Mouse (Mus musculus): ENCODE data around the gene Cdca5. TPM values are rescaled to one million over a fixed set of nuclear protein-coding genes. Genes with fewer than 3 reads are reported as not detected.
A peak's percentile ranks its signal among the peaks of the same experiment; 100 is the strongest.
"Not testable (repeated sequence)": the region's sequence is repeated elsewhere in the genome, so short reads cannot be mapped to it uniquely, and the experiment has no call there.

Gene Cdca5
- polyA plus RNA-seq (2014; fragmentation: Nextera tagmentation; extraction: Ambion mirVana), result 20.0 and 28.2 TPM in 2 replicates

DNA sequence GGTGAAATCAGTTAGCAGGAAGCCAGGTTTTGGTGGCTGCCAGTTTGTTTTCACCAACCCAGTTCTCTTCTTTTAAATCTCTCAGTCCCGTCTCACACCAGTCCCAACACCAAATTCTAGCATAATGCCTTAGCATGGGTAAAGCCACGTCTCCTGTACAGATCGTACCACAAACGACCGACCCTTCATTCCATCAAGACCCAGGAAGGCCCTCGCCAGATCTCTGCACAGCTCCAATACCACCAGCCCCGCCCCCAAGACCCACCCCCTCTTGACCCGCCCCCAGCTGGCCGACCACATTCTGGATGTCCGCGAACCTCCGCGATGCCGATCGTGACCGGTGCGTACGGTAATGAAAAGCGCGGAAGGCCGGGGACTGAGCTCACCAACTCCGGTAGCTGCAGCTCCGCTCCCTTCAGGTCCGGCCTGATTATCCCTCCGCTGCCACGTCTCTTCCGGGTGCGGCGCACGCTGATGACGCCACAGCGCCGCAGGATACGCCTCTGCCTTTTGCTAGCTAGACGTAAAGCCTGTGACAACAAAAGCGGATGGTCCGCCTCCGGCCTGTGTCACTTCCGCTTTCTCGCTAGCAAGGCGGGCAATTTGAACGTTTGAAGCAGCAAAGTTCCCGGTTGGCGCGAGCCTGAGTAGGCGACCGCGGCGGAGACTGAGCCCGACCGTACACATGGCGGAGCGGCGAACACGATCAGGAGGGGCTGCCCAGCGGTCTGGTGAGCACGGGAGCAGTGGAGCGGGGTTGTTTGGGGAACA, at the start of gene Cdca5, which contains the start of gene Zfpl1:
Gene Cdca5 (plus strand): TSS at position 506 of the 771 bp plus-strand sequence.
Gene Zfpl1 (minus strand): TSS at position 479 of the 771 bp plus-strand sequence.
- ATAC-seq, result peak; percentile 95
- peaks cover 42% of the 10 kb centered on the region for H3K36me3 ChIP-seq (ENCODE audit: control insufficient read depth, insufficient read depth, low read length)
- under 1% methylated on average over 58 of the region's 58 CpGs for WGBS

DNA sequence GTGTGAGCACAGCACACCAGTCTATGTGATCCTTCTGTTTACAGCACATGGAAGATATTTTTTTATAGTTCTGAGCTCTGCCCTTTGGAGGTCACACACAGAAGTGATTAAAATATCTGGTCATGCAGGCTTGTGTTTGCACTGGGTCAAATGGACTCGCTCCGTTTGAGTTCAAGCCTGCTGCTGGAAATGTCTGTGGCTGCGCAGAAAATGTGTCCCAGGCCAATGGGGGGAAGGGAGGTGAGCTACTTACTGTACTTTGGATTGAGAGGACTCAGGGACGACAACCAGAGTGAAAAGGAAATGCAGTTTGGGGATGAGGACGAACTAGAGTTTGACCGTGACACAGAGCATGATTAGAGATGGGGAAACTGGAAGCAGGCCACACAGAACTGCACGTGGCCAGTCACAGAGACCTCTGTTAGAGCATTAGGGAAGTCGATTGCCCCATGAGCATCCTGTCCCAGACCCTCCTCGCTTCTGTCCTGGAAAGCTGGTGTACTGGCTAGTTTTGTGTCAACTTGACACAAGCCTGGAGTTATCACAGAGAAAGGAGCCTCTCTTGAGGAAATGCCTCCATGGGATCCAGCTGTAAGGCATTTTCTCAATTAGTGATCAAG, 48.7 kb upstream of the Cdca5 start:
- H3K9ac ChIP-seq (ENCODE audit: low read length), result no peak overlapping the region
- no peak overlapping the region for H3K27ac ChIP-seq (ENCODE audit: low read depth, low read length)
- ATAC-seq, result no peak
- no peaks in the 10 kb centered on the region for H3K4me1 ChIP-seq (ENCODE audit: control insufficient read depth, insufficient read depth, low read length)
- DNase-seq (ENCODE audit: low spot score), result no peak
- WGBS, result 81% methylated on average over 9 of the region's 9 CpGs
- H3K4me2 ChIP-seq (ENCODE audit: low read length), result no peak overlapping the region
- no peaks in the 10 kb centered on the region for H3K27me3 ChIP-seq (replicated peaks; ENCODE audit: control insufficient read depth, insufficient read depth, low read length)
- H3K36me3 ChIP-seq (ENCODE audit: control insufficient read depth, insufficient read depth, low read length), result no peaks in the 10 kb centered on the region
- H3K4me3 ChIP-seq (ENCODE audit: low read depth, low read length), result no peak overlapping the region
- H3K9me3 ChIP-seq (replicated peaks; ENCODE audit: control insufficient read depth, low read length), result no peaks in the 10 kb centered on the region

More for the DNA sequence above, at the start of gene Cdca5, which contains the start of gene Zfpl1:
- Histone ChIP-seq H3K9me3 (replicated peaks; ENCODE audit: control insufficient read depth, low read length) (no peaks in the 10 kb centered on the region), H3K4me1 (ENCODE audit: control insufficient read depth, insufficient read depth, low read length) (peaks cover 8% of the 10 kb centered on the region; the same call in 1 of the 2 replicates), H3K9ac (ENCODE audit: low read length) (peak within 1 kb of the TSS; percentile 71), H3K27ac (ENCODE audit: low read depth, low read length) (0 out of 2 replicates have a peak within 1 kb of the TSS, but pooled peaks have one; percentile 39), H3K4me3 (ENCODE audit: low read depth, low read length) (peak within 1 kb of the TSS; percentile 68), H3K27me3 (replicated peaks; ENCODE audit: control insufficient read depth, insufficient read depth, low read length) (no peaks in the 10 kb centered on the region), H3K4me2 (ENCODE audit: low read length) (peak within 1 kb of the TSS; percentile 92)
- peak; percentile 99 for DNase-seq (ENCODE audit: low spot score)

DNA sequence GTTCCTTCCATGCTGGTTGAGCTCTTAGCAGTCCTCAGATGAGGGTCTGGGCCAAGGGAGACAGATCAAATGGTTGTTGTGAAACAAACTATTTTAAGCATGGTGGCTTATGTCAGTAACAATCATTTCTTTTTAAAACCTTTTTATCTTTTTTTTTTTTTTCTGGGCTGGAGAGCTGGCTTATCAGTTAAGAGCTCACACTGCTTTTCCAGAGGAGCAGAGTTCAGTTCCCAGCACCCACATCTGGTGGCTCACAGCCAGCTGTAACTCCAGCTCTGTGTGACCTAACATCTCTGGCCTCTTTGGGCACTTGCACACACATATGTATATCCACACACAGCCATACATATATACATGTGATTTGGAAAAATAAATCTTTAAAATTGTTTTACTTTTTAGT, 47.1 kb upstream of the Cdca5 start:
- Histone ChIP-seq H3K4me1 (ENCODE audit: control insufficient read depth, insufficient read depth, low read length) (no peaks in the 10 kb centered on the region), H3K9me3 (replicated peaks; ENCODE audit: control insufficient read depth, low read length) (no peaks in the 10 kb centered on the region), H3K27ac (ENCODE audit: low read depth, low read length) (no peak overlapping the region), H3K4me3 (ENCODE audit: low read depth, low read length) (no peak overlapping the region), H3K27me3 (replicated peaks; ENCODE audit: control insufficient read depth, insufficient read depth, low read length) (no peaks in the 10 kb centered on the region), H3K4me2 (ENCODE audit: low read length) (no peak overlapping the region), H3K36me3 (ENCODE audit: control insufficient read depth, insufficient read depth, low read length) (no peaks in the 10 kb centered on the region), H3K9ac (ENCODE audit: low read length) (no peak overlapping the region)
- ATAC-seq (no peak), DNase-seq (ENCODE audit: low spot score) (no peak)

DNA sequence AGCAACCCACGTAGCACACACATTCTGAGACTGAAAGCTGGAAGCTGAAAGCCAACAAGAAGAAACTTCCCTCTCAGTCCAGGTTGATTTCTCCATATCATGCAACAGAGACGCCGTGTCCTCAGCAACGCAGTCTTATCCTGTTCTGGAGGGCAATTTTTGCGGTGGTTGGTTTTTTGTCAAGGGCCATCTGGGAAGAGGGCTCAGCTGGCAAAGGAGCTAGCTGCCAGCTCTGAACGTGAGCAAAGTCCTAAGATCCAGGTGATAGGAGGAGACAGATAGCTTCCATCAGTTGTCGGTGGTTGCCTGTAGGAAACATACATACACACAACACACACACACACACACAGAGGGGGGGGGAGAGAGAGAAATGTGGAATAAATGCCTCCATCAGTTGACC, 46.5 kb upstream of the Cdca5 start:
- no peaks in the 10 kb centered on the region for H3K4me1 ChIP-seq (ENCODE audit: control insufficient read depth, insufficient read depth, low read length)
- WGBS, result 81% methylated on average over 7 of the region's 7 CpGs
- H3K4me3 ChIP-seq (ENCODE audit: low read depth, low read length), result no peak overlapping the region
- H3K27me3 ChIP-seq (replicated peaks; ENCODE audit: control insufficient read depth, insufficient read depth, low read length), result no peaks in the 10 kb centered on the region
- H3K4me2 ChIP-seq (ENCODE audit: low read length), result no peak overlapping the region
- H3K36me3 ChIP-seq (ENCODE audit: control insufficient read depth, insufficient read depth, low read length), result no peaks in the 10 kb centered on the region
- no peak for DNase-seq (ENCODE audit: low spot score)
- H3K27ac ChIP-seq (ENCODE audit: low read depth, low read length), result no peak overlapping the region
- ATAC-seq, result no peak
- no peaks in the 10 kb centered on the region for H3K9me3 ChIP-seq (replicated peaks; ENCODE audit: control insufficient read depth, low read length)
- no peak overlapping the region for H3K9ac ChIP-seq (ENCODE audit: low read length)

DNA sequence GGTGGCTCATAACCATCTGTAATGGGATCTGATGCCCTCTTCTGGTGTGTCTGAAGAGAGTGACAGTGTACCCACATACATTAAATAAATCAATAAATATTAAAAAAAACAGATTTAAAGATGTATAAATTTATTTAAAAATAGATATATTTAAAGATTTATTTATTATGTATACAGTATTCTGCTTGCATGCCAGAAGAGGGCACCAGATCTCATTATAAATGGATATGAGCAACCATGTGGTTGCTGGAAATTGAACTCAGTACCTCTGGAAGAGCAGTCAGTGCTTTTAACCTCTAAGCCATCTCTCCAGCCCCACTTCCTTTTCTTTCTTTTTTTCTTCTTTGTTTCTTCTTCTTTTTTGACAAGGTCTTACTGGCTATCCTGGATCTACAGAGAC, 44.8 kb upstream of the Cdca5 start:
- ATAC-seq (no peak), DNase-seq (ENCODE audit: low spot score) (no peak)
- no peak overlapping the region for H3K9ac ChIP-seq (ENCODE audit: low read length)

DNA sequence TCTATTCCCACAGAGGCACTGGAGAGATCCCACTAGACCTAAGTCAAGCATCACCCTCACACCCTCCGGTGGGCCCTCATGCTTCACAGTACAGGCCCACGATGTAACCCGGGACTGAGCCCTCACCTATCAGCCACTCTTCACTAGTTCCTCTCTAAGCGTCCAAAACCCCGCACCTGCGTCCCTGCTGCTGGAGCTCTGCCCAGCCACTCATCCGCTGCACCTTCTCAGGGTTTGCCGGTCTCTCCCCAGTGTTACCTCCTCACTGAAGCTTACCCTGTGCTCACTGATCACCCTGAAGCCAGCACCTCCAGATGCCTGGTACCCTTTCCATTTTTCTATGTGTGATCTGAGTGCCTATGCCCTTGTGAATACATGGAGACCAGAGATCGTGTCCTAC, 42.5 kb upstream of the Cdca5 start:
- H3K36me3 ChIP-seq (ENCODE audit: control insufficient read depth, insufficient read depth, low read length), result no peaks in the 10 kb centered on the region
- no peak overlapping the region for H3K9ac ChIP-seq (ENCODE audit: low read length)
- H3K4me3 ChIP-seq (ENCODE audit: low read depth, low read length), result no peak overlapping the region
- no peaks in the 10 kb centered on the region for H3K27me3 ChIP-seq (replicated peaks; ENCODE audit: control insufficient read depth, insufficient read depth, low read length)
- H3K9me3 ChIP-seq (replicated peaks; ENCODE audit: control insufficient read depth, low read length), result no peaks in the 10 kb centered on the region
- ATAC-seq (no peak), DNase-seq (ENCODE audit: low spot score) (no peak)
- H3K27ac ChIP-seq (ENCODE audit: low read depth, low read length), result no peak overlapping the region
- H3K4me1 ChIP-seq (ENCODE audit: control insufficient read depth, insufficient read depth, low read length), result peaks cover 7% of the 10 kb centered on the region
- WGBS, result 84% methylated on average over 9 of the region's 9 CpGs
- H3K4me2 ChIP-seq (ENCODE audit: low read length), result no peak overlapping the region

More for the DNA sequence above, 44.8 kb upstream of the Cdca5 start:
- no peak overlapping the region for H3K27ac ChIP-seq (ENCODE audit: low read depth, low read length)
- H3K9me3 ChIP-seq (replicated peaks; ENCODE audit: control insufficient read depth, low read length), result no peaks in the 10 kb centered on the region
- H3K27me3 ChIP-seq (replicated peaks; ENCODE audit: control insufficient read depth, insufficient read depth, low read length), result no peaks in the 10 kb centered on the region
- no peaks in the 10 kb centered on the region for H3K36me3 ChIP-seq (ENCODE audit: control insufficient read depth, insufficient read depth, low read length)
- no peak overlapping the region for H3K4me3 ChIP-seq (ENCODE audit: low read depth, low read length)
- no peak overlapping the region for H3K4me2 ChIP-seq (ENCODE audit: low read length)
- no peaks in the 10 kb centered on the region for H3K4me1 ChIP-seq (ENCODE audit: control insufficient read depth, insufficient read depth, low read length)

DNA sequence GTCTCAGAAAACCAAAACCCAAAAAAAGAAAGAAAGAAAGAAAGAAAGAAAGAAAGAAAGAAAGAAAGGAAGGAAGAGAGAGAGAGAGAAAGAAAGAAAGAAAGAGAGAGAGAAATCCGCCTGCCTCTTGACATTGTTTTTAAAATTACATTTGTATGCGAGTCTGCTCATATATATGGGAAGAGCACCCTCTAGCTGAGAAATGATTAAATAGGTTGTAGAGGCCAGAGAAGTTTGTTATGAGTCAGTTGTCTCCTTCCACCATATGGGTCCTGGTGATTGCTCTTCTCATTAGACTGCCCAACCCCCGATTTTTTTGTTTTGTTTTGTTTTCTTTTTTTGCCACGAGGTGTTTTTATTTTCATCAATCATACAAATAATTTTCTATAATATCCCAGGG, 40.7 kb upstream of the Cdca5 start:
- DNase-seq (ENCODE audit: low spot score), result peak; percentile 71
- H3K4me1 ChIP-seq (ENCODE audit: control insufficient read depth, insufficient read depth, low read length), result peaks cover 15% of the 10 kb centered on the region
- H3K27ac ChIP-seq (ENCODE audit: low read depth, low read length); H3K9me3 ChIP-seq (replicated peaks; ENCODE audit: control insufficient read depth, low read length); H3K4me3 ChIP-seq (ENCODE audit: low read depth, low read length); ATAC-seq; H3K4me2 ChIP-seq (ENCODE audit: low read length); H3K9ac ChIP-seq (ENCODE audit: low read length); H3K27me3 ChIP-seq (replicated peaks; ENCODE audit: control insufficient read depth, insufficient read depth, low read length): not testable (repeated sequence)
- WGBS, result 72% methylated on average over 4 of the region's 4 CpGs
- peaks cover 11% of the 10 kb centered on the region for H3K36me3 ChIP-seq (ENCODE audit: control insufficient read depth, insufficient read depth, low read length)

DNA sequence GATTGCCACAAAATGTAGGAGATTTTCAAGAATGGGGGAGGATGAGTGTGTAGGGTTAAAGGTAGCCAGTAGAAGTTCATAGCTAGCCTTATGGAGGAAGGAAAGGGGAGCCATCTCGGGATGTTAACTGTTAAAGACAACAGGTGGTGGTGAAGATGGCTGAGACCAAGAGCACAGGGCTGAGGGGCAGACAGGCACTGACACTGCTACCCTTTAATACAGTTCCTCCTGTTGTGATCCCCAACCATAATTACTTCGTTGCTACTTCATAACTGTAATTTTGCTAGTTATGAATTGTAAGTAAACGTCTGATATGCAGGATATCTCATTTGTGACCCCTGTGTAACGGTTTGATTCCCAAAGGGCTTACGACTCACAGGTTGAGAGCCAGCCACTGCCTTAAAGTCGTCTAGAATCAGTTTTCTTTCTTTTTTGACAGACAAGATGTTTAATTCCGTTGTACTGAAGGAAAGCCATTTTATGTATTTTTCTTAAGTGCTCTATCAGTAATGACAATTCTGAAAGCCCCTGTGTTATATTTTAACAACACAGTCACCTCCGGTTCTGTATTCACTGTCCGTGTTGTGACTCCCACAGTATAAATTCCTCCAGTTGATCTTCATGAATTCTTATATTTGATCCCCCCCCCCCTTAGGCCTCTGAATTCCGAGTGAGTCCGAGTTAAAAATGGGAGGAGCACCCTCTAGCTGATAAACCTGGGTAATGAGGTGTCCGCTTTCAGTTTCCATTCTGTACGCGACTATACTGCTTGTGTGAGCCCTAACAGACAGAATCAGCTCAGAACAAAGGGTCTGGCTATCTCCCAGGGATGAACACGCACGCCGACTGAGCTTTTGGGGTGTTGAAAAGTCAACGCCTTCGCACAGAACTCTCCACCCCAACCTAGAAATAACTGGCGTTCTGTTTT, 39.2 kb upstream of the Cdca5 start:
- DNase-seq (ENCODE audit: low spot score) (peak; percentile 75), ATAC-seq (peak; percentile 35)
- Histone ChIP-seq H3K36me3 (ENCODE audit: control insufficient read depth, insufficient read depth, low read length) (peaks cover 26% of the 10 kb centered on the region), H3K27me3 (replicated peaks; ENCODE audit: control insufficient read depth, insufficient read depth, low read length) (no peaks in the 10 kb centered on the region), H3K9ac (ENCODE audit: low read length) (peak overlapping the region; percentile 84), H3K4me2 (ENCODE audit: low read length) (peak overlapping the region; percentile 90), H3K4me3 (ENCODE audit: low read depth, low read length) (peak overlapping the region; percentile 96), H3K27ac (ENCODE audit: low read depth, low read length) (peak overlapping the region; percentile 99), H3K4me1 (ENCODE audit: control insufficient read depth, insufficient read depth, low read length) (peaks cover 15% of the 10 kb centered on the region), H3K9me3 (replicated peaks; ENCODE audit: control insufficient read depth, low read length) (no peaks in the 10 kb centered on the region)
- WGBS, result 23% methylated on average over 20 of the region's 20 CpGs
